Mouse (Mus musculus): ENCODE results near the gene Olfr224.
A peak's percentile ranks its signal among the peaks of the same experiment; 100 is the strongest.
"Not testable (repeated sequence)": the region's sequence is repeated elsewhere in the genome, so short reads cannot be mapped to it uniquely, and the experiment has no call there.

Olfr224 gene

GRCm38 (mm10) chr11:58570405-58570804, at the start of gene Olfr224:
Gene Olfr224 (minus strand): TSS chr11:58570553.
- no peak for DNase-seq

DNA sequence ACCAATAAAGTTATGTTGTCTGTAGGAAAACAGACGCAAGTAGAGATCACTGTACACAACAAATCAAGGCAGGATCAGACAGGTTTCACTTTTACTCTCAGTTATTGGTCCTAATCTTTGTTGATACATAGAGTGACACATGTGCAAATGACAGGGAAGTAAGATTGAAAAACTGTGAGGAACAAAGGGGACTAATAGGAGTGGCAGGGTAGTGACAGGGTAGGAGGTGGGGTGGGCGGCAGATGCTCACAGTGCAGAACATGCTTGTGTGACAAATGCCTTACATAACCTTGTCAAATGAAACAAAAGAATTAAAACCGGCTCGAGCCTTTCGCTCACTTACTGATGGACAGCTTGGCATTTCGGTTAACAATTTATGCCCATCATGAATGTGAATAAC, 48.4 kb upstream of the Olfr224 start:
- no peak for DNase-seq

GRCm38 (mm10) chr11:58618369-58618768, 48.0 kb upstream of the Olfr224 start:
- DNase-seq = no peak

GRCm38 (mm10) chr11:58615975-58616374, 45.6 kb upstream of the Olfr224 start, which contains the start of gene 2210407C18Rik:
Gene 2210407C18Rik (minus strand): TSS chr11:58616075.
- DNase-seq = no peak

GRCm38 (mm10) chr11:58614526-58614925, 44.2 kb upstream of the Olfr224 start:
- peak in 1 of 2 experiments; percentile 17 for DNase-seq

DNA sequence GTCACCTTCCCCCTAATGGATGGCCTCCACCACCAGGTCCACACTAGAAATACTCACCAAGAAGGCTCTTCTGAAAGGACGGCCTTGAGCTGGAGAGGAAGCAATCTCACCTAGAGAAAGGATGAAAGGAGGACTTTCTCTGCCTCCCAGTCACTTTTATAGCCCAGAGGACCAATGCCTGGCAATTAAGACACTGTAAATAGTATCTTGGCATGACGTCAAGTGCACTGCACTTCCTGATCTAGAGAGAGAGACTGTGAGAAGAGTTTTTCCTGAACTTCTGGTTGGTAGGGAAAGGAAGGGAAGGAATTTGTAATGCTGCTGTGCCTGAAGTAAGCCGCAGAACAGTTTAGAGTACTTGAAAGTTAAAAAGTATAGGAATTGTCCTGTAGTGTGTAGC, 43.0 kb upstream of the Olfr224 start:
- no peak for DNase-seq

GRCm38 (mm10) chr11:58607030-58607429, 36.7 kb upstream of the Olfr224 start:
- no peak for DNase-seq

DNA sequence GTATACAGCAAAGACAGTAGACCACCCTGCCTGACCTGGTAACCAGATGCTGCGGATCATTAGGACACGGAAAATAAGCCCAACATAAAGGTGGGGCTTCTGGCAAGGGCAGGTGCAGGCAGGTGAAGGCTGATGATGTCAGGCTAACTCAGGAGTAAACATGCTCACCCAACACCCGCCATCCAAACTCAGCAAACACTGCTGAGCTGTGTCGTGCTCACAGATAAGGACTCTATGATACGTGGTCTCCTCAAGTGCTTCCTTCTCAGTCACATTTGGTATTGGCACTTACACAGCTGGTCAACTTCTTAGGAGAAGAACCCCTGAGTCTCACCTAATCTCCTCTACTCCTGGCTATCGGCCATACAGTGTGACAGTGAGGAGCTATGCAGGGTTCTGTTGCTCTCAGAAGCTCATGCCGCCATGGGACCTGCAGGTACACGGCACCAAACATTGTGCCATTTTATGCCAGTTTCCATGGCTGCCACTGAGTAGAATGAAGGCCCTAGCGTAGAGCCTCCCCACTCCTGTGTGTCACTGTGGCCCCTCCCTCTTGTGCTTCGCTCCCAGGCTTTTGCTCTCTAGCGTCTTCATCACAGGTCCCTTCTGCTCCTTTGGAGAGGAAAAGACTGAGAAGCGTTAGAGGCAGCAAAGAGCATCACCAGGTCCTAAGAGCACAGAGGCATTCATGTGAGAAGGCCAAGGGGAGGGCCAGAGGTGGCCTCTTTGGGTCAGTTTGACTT, 36.0 kb upstream of the Olfr224 start:
- no peak for DNase-seq

DNA sequence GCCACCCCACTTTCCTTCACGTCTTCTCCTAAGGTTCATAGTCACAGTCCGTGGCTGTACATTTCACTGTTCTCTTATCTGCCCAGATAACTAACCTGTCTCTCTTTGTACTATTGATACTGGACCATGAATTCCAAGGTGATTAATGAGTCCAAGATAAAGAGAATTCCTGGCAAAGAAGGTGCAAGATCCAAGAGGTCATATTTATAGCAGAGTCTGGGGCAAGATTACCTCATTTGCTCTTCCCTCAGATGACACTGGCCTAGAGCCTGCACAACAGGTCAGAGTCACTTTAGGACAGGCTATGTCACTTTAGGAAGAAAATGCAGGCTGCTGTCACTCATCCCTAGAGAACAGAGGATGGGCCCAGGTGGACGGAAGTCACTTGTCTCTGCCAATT, 34.9 kb upstream of the Olfr224 start:
- no peak for DNase-seq

DNA sequence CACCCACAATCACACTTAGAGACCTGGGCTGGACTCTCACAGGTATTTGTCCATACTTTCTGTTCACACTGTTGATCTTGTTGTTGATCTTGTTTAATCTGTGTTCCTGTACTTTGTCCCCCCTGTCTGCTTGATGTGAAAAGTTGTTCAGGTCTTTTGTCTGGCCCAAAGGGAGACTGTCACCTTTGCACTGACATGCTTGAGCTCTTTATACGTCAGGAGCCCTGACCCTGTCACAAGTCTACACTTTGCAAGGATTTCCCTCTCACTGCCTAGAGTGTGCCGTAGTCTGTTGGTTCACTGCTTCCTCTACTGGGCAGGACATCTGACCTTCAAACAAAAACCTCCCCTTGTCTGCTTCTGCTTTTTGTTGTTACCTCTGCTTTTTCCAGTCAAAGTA, 34.3 kb upstream of the Olfr224 start:
- DNase-seq = no peak

DNA sequence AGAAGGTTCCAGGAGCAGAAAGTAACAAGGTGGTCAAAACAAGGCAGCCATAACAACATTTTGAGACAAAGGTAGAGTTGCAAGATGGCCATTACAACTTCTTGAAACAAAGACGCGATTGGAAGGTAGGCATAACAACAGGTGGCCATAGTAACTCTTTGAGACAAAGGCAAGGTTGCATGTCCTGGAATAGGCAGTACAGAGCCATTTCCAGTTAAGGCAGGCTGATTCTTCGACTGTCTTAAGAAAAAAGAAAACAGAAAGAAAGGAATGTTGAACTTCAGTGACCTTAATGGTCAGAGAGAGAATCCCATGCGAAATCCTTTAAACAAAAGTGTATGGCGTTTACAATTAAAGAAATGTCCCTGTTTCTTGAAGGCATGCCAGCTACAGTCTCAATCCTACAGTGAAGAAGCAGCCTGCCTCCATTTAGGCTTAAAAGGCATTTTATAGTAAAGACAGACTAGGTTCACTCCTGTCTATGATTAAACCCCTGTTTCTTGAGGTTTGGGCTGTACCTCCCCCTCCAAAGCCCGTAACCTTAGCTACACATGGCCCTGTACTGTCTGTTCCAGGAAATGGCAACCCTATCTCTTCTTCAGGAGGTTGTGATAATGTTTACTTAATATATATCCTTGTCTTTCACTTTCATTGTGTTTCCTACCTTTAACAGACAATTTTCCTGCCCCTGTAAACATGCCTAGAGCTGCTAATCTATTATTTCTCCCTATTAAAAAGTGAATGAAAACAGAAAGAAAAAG, 32.6 kb upstream of the Olfr224 start:
- DNase-seq = no peak

DNA sequence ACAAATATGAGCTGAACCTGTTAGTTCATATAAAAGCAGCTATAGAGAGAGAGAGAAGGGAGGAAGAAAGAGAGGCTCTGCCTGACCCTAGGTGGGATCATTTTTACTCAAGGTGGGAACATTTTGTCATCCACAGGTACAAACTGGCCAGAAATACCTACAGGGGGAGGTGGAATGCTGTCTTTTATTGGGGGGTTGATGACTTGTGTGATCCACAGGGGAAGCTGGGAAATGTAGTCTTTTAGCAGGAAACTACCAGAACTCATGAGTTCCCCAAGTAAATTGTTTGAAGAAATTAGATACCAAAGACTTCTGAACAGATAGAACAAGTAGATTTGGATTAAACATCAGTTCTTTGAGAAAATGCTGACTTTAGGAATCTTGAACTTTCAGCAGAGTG, 31.7 kb upstream of the Olfr224 start:
- DNase-seq = no peak

DNA sequence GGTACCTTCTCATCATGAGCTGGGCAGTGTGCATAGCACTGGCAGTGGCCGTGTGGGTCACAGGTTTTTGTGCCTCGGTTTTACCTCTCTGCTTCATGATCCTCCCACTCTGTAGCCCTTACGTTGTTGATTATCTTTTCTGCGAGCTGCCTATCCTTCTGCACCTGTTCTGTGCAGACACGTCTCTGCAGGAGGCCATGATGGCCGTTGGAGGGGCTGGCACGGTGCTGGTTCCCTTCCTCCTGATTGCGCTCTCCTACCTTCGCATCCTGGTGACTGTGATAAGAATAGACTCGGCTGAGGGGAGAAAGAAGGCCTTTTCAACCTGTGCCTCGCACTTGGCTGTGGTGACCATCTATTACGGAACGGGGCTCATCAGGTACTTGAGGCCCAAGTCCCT, 27.5 kb upstream of the Olfr224 start:
- DNase-seq = no peak

DNA sequence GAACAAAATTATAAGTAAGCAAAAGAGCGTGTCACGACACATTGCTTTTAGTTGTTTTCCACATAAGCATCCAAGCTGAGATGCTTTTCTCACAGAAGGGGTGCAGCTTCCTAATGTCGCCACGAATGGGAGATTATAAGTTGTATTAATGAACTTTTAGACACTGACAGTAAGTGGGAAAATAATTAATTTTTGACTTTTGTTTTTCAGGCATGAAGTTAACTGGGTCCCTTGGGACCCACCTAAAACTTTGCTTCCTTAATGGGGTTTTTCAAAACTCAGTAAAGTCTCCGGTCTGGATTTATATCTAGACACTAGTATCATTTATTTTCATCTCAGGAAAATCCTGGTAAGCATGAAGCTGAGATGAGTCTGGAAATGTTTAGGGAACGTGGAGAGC, 24.5 kb upstream of the Olfr224 start, which contains the start of gene Olfr324:
Gene Olfr324, plus strand, starts transcription at position 301 of the 400 bp plus-strand sequence.
- DNase-seq = no peak

DNA sequence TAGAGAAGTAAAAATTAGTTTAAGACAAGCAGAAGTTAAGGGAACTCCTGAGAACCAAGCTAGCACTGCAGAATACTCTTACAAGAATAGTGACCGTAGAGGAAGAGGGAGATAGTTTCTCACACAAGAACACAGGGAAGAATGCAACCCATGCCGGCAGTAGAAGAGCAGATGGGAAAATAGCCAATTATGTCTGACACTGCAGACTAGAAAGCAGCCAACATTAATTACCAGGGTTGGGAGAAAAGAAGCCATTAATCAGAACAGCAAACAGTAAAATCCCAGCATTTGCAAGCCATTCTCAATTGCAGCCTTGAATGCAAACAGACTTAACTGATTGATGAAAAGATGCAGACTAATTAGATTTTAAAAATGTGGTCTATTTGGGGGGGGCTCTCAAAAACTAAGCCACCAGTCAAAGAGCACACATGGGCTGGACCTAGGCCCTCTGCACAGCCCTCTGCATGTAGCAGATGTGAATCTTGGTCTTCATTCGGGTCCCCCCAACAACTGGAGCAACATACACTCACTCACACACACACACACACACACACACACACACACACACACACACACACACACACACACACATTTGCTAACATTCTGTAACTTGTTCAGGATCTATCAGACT, 18.4 kb upstream of the Olfr224 start:
- DNase-seq = no peak

DNA sequence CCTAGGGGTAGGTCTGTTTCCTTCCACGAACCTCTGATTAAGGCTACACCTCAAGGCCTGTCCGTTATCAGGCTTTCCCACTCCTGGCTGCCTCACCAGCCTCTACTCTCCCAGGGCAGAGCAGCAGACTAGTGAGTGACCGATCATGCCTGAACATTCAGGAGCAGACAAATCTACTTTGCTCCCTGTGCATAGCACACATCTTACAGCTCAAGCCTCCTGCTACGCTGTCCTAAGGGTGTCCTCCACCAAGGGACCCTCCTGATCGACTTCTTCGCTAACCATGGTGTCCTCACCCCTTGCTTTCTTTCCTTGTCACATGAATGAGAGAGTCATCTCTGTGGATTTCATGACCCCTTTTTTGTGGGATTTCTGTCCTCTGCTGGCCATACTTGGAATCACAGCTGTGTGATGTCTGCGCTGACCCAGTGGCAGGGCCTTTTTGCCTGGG, 17.6 kb upstream of the Olfr224 start:
- peak; percentile 43 to 58 for DNase-seq

- DNase-seq = no peak
Measured at GRCm38 (mm10) chr11:58578636-58579035, 8.3 kb upstream of the Olfr224 start.

GRCm38 (mm10) chr11:58577430-58577829, 7.1 kb upstream of the Olfr224 start, which contains the start of gene Olfr325:
Gene Olfr325 (plus strand): TSS chr11:58577730.
- DNase-seq = no peak

- DNase-seq = no peak
Measured at GRCm38 (mm10) chr11:58555536-58555935, 14.8 kb downstream of the Olfr224 start, which contains the start of gene Olfr328. Gene Olfr328 (minus strand): TSS chr11:58555636.

GRCm38 (mm10) chr11:58546322-58546721, 24.0 kb downstream of the Olfr224 start, which contains the start of gene Olfr329-ps:
Gene Olfr329-ps (minus strand): TSS chr11:58546422.
- no peak for DNase-seq

- not testable (repeated sequence) for DNase-seq
Measured at GRCm38 (mm10) chr11:58534736-58535135, 35.6 kb downstream of the Olfr224 start, which contains the start of gene Olfr330. Gene Olfr330 (minus strand): TSS chr11:58534836.

- peak; percentile 8 to 23 for DNase-seq
Measured at GRCm38 (mm10) chr11:58519756-58520155, 50.6 kb downstream of the Olfr224 start.

GRCm38 (mm10) chr11:58518916-58519315, 51.4 kb downstream of the Olfr224 start:
- peak; percentile 59 to 60 for DNase-seq
